Mouse (Mus musculus): ENCODE measurements around the gene Lpin2.

DNA sequence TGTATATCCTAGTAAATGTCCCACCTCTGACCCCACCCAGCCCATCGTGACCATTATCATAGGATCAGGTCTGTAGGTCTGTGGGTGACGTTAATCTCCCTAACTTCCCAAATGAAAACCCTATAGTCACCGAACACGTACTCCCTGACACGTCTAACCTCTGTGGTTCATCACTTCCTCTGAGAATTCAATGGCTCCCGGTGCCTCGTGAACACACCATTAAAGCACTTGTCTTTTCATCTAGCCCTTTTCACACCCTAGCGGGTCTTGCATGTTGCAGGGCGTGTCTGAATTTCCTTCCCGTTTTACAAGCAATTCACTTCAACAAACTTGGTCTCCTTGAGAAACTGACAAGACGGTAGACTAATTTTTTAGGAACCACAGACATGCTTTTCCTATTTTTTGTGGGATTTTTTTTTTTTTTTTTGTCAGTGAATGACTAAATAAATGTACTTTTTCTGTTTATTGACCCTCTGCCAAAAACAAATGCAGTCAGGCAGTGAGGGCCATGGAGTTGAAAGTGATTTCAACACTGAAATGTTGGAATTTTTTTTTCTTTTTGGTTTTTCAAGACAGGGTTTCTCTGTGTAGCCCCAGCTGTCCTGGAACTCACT, 105.9 kb downstream of the Lpin2 start:
- no peak for TF ChIP-seq GATA1 (IDR thresholded peaks at IDR 0.05; ENCODE audit: borderline replicate concordance, low read length)
- TF ChIP-seq FLI1 (IDR thresholded peaks at IDR 0.05; ENCODE audit: low read length), result no peak
